Mouse (Mus musculus) erythroblast, embryonic 14.5 days (primary cell): ENCODE measurements around the gene Tbccd1.

ENCODE experiments used
- GATA1 ChIP-seq: IDR thresholded peaks from 2 replicates; pipeline ENCODE4 v1.6.1; 2012; ENCODE audit warnings: low read length, inconsistent platforms, mixed read lengths
- TAL1 ChIP-seq: IDR thresholded peaks from 3 replicates; pipeline ENCODE4 v1.6.1; 2012; ENCODE audit warnings: low read length, inconsistent platforms, mixed read lengths

DNA sequence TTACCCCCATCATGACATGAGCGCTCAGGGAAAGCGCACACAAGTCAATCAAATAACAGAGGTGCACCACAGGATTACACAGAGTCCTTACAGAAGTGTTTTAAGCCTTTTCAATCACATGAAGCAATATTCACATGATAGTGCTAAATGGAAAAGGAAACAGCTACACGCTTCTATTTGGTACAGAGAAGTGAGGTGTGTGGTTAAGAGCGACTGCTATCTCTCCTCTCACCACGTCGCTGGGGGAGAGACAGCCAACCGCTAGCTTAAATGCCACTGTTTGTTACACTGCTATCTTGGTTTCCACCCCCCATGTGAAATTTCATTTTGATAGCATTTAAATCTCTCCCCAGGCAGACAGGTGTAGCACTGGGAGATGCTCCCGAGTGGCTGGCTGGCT, 32.2 kb upstream of the Tbccd1 start:
- TF ChIP-seq TAL1: no peak
- TF ChIP-seq GATA1: no peak
